Mouse (Mus musculus): ENCODE results near the gene Npas3.

Gene Npas3

GRCm38 (mm10) chr12:54074012-54074411 is 825.5 kb downstream of the Npas3 start:
- no peak for DNase-seq

- DNase-seq: no peak
These were observed 832.5 kb downstream of the Npas3 start for GRCm38 (mm10) chr12:54080996-54081395.

DNA sequence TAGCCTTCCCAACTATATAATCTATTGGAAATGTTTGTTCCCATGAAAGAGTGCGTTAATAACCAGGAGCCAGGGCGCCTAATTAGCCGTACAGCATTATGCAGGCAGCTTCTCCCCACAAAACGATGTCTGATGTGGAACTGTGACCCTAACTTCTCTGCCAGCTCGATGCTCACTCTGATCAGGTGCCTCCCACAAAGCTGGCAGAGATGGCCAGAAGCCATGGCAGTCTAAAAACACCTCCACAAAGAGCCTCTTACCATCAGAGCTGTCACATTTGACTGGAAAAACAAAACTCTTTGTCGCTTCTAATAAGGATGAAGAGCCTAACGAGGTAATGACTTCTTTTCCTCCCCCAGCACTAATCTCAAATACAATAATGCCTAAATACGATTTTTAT is 845.3 kb downstream of the Npas3 start:
- DNase-seq: no peak

DNA sequence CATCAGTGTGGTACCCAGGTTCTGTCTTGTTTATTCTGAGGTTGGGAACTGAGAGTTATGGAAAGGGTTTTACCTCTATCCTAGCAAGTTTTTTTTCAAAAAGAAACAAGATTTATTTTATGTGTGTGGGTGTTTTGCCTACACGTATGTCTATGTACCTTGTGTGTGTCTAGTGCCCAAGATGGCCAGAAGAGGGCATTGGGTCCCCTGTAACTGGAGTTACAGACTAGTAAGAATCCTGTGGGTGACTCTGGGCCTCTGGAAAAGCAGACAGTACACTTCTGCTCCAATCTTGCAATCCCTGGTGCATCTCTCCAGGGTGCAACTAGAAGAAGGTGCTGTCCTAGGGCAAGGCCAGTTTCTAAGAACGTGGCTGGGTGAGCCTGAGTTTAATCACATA is 848.0 kb downstream of the Npas3 start:
- DNase-seq: no peak

GRCm38 (mm10) chr12:54098136-54098535 is 849.7 kb downstream of the Npas3 start:
- no peak for DNase-seq

- peak; percentile 61 to 65 for DNase-seq
These were observed 850.3 kb downstream of the Npas3 start for GRCm38 (mm10) chr12:54098785-54099184.

DNA sequence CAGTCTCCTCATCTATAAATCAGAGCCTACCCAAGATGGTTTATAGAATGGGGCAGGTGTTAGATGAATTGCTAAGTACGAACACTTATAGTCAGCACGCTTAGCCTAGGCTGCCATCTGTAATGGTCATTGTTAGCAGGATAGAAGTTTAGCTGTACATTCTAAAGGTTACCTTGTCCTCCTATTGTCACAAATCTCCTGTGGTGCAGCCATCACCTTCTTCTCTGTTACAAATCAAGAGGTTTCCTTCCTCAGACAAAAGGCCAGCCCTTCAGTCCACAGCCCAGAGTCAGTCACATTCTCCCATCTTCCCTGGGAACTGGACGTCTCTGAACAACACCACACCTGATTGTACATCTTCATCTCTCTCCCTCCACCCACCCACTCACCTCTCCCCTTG is 851.0 kb downstream of the Npas3 start:
- no peak for DNase-seq

DNA sequence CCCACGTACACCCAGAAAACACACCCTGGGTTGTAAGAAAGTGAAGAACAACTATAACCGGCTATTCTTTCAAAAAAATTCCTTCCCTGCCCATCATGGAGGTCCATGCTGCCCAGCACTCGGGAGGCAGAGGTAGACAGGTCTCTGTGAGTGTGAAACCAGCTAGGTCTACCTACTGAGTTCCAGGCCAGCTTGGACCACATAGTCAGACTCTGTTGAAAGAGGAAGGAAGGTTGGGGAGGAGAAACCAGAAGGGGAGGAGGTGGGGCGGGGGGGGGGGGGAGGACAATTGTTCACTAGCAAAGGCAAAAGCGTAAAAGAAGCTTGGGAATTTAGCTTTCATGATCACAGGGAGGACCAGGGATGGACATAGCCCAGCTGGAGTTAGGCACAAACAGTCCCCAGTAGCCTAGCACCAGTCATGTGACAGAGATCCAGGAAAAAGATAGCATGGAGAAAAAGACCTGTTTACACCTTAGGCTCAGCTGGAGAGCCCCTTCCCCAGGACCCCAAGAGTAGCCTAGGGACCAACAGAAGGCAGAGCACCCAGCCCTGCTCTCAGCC is 852.9 kb downstream of the Npas3 start:
- DNase-seq: no peak

DNA sequence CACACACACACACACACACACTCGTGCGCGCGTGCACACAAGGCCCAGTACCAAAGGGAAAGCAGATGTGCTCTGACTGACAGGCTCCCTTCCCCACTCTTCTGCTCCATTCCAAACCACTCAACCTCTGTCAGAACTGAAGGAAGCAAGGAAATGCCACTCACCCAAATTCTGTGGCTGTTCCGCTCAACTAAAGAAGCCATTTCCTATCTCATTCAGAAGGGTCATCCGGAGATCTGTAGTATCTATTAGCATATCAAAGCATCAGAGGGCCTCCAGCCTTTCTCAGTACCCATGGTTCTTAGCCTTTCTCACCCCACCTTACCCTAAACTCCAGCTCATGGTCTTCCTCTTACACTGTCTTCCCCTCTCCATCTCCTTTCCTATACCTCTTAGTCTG is 854.0 kb downstream of the Npas3 start:
- no peak for DNase-seq

GRCm38 (mm10) chr12:54105531-54105930 is 857.1 kb downstream of the Npas3 start:
- DNase-seq: no peak

GRCm38 (mm10) chr12:54105946-54106345 is 857.5 kb downstream of the Npas3 start:
- no peak for DNase-seq

DNA sequence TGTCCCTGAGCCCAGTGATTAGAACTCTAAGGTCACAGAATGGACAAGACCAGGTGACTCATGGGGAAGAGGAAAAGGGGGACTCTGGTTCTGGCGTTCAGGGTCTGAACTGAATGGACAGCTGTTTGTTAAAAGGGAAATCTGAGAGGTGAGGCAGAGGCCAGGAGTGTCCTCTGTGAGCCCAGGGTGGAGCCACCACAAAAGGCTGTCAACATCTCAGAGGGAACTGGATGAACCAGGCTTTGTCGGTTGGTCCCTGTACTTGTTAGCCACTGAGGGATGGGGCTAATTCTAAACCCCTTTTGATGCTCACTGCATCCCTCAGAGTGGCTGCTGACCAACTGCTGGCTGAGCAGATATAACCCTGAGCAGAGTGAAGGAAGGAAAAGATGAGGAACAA is 861.9 kb downstream of the Npas3 start:
- no peak for DNase-seq

DNA sequence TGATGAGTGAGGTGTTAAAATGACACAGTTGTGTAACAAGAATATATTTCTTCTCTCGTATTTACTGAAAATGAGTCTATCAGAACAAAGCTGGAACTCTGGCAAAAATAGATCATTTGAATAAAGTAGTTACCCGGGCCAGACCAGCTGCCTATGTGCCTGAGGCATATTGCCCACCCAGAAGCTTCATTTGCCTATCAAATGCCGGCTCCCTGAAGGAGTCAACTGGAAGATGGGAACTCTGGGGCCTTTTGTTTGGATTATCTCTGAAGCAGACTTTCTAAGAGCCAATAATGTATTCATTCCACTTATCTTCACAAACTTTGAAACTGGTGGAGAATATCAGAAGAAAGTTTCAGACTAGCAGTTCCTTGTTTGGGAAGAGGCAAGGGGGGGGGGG is 862.5 kb downstream of the Npas3 start:
- no peak for DNase-seq

DNA sequence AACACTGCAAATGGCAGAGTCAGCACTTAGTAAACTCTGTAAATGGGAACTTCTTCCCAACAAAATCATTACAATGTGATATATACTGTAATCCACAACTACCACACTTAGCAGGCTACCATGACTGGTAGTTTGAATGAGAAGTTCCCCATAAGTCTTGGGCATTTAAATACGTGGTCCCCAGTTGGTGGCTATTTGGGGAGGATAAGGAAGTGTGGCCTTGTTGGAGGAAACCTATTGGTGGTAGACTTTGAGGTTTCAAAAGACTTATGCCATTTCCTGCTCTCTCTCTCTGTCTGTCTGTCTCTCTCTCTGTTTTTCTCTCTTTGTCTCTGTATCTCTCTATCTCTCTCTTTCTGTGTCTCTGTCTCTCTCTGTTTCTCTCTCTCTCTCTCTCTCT is 871.9 kb downstream of the Npas3 start:
- no peak for DNase-seq

GRCm38 (mm10) chr12:54121286-54121685 is 872.8 kb downstream of the Npas3 start:
- no peak for DNase-seq

Measured in lung, adult 18-20 months (tissue).